ENCODE assay signal across 10 mouse cellular contexts in the genomic region with DNA sequence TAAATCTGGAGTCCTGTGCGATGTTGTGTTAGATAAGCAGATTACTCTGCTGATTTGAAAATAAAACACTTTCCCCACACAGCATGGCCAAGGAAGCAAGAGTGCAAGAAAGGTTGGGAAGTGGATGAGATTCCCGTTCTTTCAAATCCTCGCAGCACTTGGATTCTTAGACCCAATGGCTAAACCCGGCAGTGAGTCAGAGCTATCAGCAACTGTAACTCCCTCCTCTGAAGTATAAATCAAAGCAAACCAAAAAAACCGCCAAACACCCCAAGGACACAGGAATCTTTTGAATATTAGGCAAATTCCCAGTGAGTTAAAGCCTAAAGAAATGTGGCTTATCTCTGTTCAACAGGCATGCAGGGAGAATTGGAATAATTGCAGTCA.
"Had no signal": no experiment of that assay in that cellular context is flagged by ENCODE, and none has a peak within 500 bp of the region (broad histone marks: within the 10 kb centered on the region; RNA-seq: fewer than 3 reads in every experiment).

No protein-coding gene starts in this region.

- H3K4me1 ChIP-seq: kidney, embryonic 15.5 days; limb, embryonic 10.5 days; midbrain, embryonic 12.5 days had no signal

- DNase-seq: kidney, adult 2 months; kidney, postnatal 14 days; lung, embryonic 14.5 days; thymus, adult 2 months; thymus, postnatal 25 days had no signal

- H3K27me3 ChIP-seq: kidney, embryonic 15.5 days; midbrain, embryonic 12.5 days had no signal

- H3K36me3 ChIP-seq: kidney, embryonic 15.5 days; limb, embryonic 10.5 days; midbrain, embryonic 12.5 days had no signal

- H3K4me3 ChIP-seq: kidney, embryonic 15.5 days; left cerebral cortex, adult 2 months; limb, embryonic 10.5 days; midbrain, embryonic 12.5 days had no signal

- H3K9me3 ChIP-seq: kidney, embryonic 15.5 days; limb, embryonic 10.5 days had no signal

- H3K27ac ChIP-seq: kidney, embryonic 15.5 days; left cerebral cortex, adult 2 months; limb, embryonic 10.5 days; midbrain, embryonic 12.5 days; stomach, postnatal 0 days had no signal
